Mouse (Mus musculus): ENCODE measurements around the gene Tubb5. TPM values are rescaled to one million over a fixed set of nuclear protein-coding genes. Genes with fewer than 3 reads are reported as not detected.
A peak's percentile ranks its signal among the peaks of the same experiment; 100 is the strongest.

Gene Tubb5
- total and polyA plus RNA-seq, 2 experiments from 2014 or later, result 1,606 to 3,326 TPM

GRCm38 (mm10) chr17:35861198-35861857 is 23.2 kb upstream of the Tubb5 start, which contains the start of gene Nrm:
Gene Nrm, plus strand, starts transcription at chr17:35861318.
- ATAC-seq, result peak; percentile 93

GRCm38 (mm10) chr17:35860831-35861197 is 22.7 kb upstream of the Tubb5 start:
- H3K9ac ChIP-seq (replicated peaks; ENCODE audit: low read length), result peak overlapping the region; percentile 57
- H3K9me3 ChIP-seq (ENCODE audit: low read length), result no peaks in the 10 kb centered on the region
- TF ChIP-seq CTCF (IDR thresholded peaks at IDR 0.05; ENCODE audit: low read depth), result no peak
- peak overlapping the region; percentile 62 for H3K4me3 ChIP-seq (ENCODE audit: low read length)
- peak overlapping the region; percentile 90 for H3K27ac ChIP-seq
- 2% methylated on average over 12 of the region's 12 CpGs for WGBS
- peaks cover 12% of the 10 kb centered on the region; the same call in 1 of the 2 replicates for H3K36me3 ChIP-seq (ENCODE audit: insufficient read depth, low read length)
- H3K27me3 ChIP-seq (ENCODE audit: insufficient read depth, low read length), result no peaks in the 10 kb centered on the region
- H3K4me1 ChIP-seq (ENCODE audit: insufficient read depth, low read length), result no peaks in the 10 kb centered on the region; the same call in 1 of the 2 replicates
- H3K4me2 ChIP-seq (ENCODE audit: low read depth, low read length), result peak overlapping the region; percentile 62
- ATAC-seq (no peak), DNase-seq (ENCODE audit: low spot score) (no peak)

More at GRCm38 (mm10) chr17:35861198-35861857, 23.2 kb upstream of the Tubb5 start, which contains the start of gene Nrm:
- WGBS, result under 1% methylated on average over 47 of the region's 47 CpGs
- Histone ChIP-seq H3K27me3 (ENCODE audit: insufficient read depth, low read length) (no peaks in the 10 kb centered on the region), H3K27ac (peak within 1 kb of the TSS; percentile 90), H3K4me1 (ENCODE audit: insufficient read depth, low read length) (no peaks in the 10 kb centered on the region; the same call in 1 of the 2 replicates), H3K36me3 (ENCODE audit: insufficient read depth, low read length) (peaks cover 12% of the 10 kb centered on the region; the same call in 1 of the 2 replicates), H3K9ac (replicated peaks; ENCODE audit: low read length) (peak within 1 kb of the TSS; percentile 57), H3K4me3 (ENCODE audit: low read length) (peak within 1 kb of the TSS; percentile 62), H3K4me2 (ENCODE audit: low read depth, low read length) (peak within 1 kb of the TSS; percentile 62), H3K9me3 (ENCODE audit: low read length) (no peaks in the 10 kb centered on the region)
- TF ChIP-seq CTCF (IDR thresholded peaks at IDR 0.05; ENCODE audit: low read depth), result peak; percentile 65
- peak; percentile 93 for DNase-seq (ENCODE audit: low spot score)

GRCm38 (mm10) chr17:35859835-35860234 is 21.7 kb upstream of the Tubb5 start:
- ATAC-seq (no peak), DNase-seq (ENCODE audit: low spot score) (no peak)
- Histone ChIP-seq H3K4me1 (ENCODE audit: insufficient read depth, low read length) (no peaks in the 10 kb centered on the region; the same call in 1 of the 2 replicates), H3K36me3 (ENCODE audit: insufficient read depth, low read length) (peaks cover 13% of the 10 kb centered on the region; the same call in 1 of the 2 replicates), H3K9ac (replicated peaks; ENCODE audit: low read length) (no peak overlapping the region), H3K9me3 (ENCODE audit: low read length) (no peaks in the 10 kb centered on the region), H3K4me2 (ENCODE audit: low read depth, low read length) (no peak overlapping the region), H3K27ac (no peak overlapping the region), H3K4me3 (ENCODE audit: low read length) (no peak overlapping the region), H3K27me3 (ENCODE audit: insufficient read depth, low read length) (no peaks in the 10 kb centered on the region)
- WGBS, result 80% methylated on average over 2 of the region's 2 CpGs
- no peak for TF ChIP-seq CTCF (IDR thresholded peaks at IDR 0.05; ENCODE audit: low read depth)

- ATAC-seq, result no peak
- H3K9me3 ChIP-seq (ENCODE audit: low read length), result no peaks in the 10 kb centered on the region
- no peak for DNase-seq (ENCODE audit: low spot score)
- no peak overlapping the region for H3K4me2 ChIP-seq (ENCODE audit: low read depth, low read length)
- no peaks in the 10 kb centered on the region; the same call in 1 of the 2 replicates for H3K4me1 ChIP-seq (ENCODE audit: insufficient read depth, low read length)
- 93% methylated on average over 1 of the region's 1 CpGs for WGBS
- peaks cover 16% of the 10 kb centered on the region; the same call in 1 of the 2 replicates for H3K36me3 ChIP-seq (ENCODE audit: insufficient read depth, low read length)
- TF ChIP-seq CTCF (IDR thresholded peaks at IDR 0.05; ENCODE audit: low read depth), result no peak
- H3K27me3 ChIP-seq (ENCODE audit: insufficient read depth, low read length), result no peaks in the 10 kb centered on the region
- no peak overlapping the region for H3K4me3 ChIP-seq (ENCODE audit: low read length)
- H3K27ac ChIP-seq, result no peak overlapping the region
- H3K9ac ChIP-seq (replicated peaks; ENCODE audit: low read length), result no peak overlapping the region
Observed at GRCm38 (mm10) chr17:35859371-35859770, 21.3 kb upstream of the Tubb5 start.

- no peak overlapping the region for H3K9ac ChIP-seq (replicated peaks; ENCODE audit: low read length)
- ATAC-seq, result no peak
- TF ChIP-seq CTCF (IDR thresholded peaks at IDR 0.05; ENCODE audit: low read depth), result no peak
Observed at GRCm38 (mm10) chr17:35850974-35851373, 12.9 kb upstream of the Tubb5 start.

GRCm38 (mm10) chr17:35848112-35848511 is 10.0 kb upstream of the Tubb5 start:
- H3K27ac ChIP-seq, result no peak overlapping the region
- no peak; the same call in 1 of the 2 replicates for ATAC-seq
- TF ChIP-seq CTCF (IDR thresholded peaks at IDR 0.05; ENCODE audit: low read depth), result peak; percentile 8; the same call in 1 of the 2 replicates
- no peak overlapping the region for H3K4me2 ChIP-seq (ENCODE audit: low read depth, low read length)
- H3K9me3 ChIP-seq (ENCODE audit: low read length), result no peaks in the 10 kb centered on the region
- H3K27me3 ChIP-seq (ENCODE audit: insufficient read depth, low read length), result no peaks in the 10 kb centered on the region
- no peak overlapping the region for H3K9ac ChIP-seq (replicated peaks; ENCODE audit: low read length)
- no peak overlapping the region for H3K4me3 ChIP-seq (ENCODE audit: low read length)
- no peak for DNase-seq (ENCODE audit: low spot score)
- WGBS, result 79% methylated on average over 1 of the region's 1 CpGs
- peaks cover 63% of the 10 kb centered on the region for H3K36me3 ChIP-seq (ENCODE audit: insufficient read depth, low read length)
- no peaks in the 10 kb centered on the region for H3K4me1 ChIP-seq (ENCODE audit: insufficient read depth, low read length)

More at GRCm38 (mm10) chr17:35850974-35851373, 12.9 kb upstream of the Tubb5 start:
- Histone ChIP-seq H3K27me3 (ENCODE audit: insufficient read depth, low read length) (no peaks in the 10 kb centered on the region), H3K36me3 (ENCODE audit: insufficient read depth, low read length) (peaks cover 65% of the 10 kb centered on the region), H3K4me2 (ENCODE audit: low read depth, low read length) (no peak overlapping the region), H3K4me1 (ENCODE audit: insufficient read depth, low read length) (no peaks in the 10 kb centered on the region), H3K27ac (no peak overlapping the region), H3K4me3 (ENCODE audit: low read length) (no peak overlapping the region), H3K9me3 (ENCODE audit: low read length) (no peaks in the 10 kb centered on the region)
- WGBS, result 84% methylated on average over 3 of the region's 3 CpGs
- DNase-seq (ENCODE audit: low spot score), result no peak

GRCm38 (mm10) chr17:35843514-35843913 is 5.4 kb upstream of the Tubb5 start:
- no peak overlapping the region for H3K27ac ChIP-seq
- 94% methylated on average over 3 of the region's 3 CpGs for WGBS
- DNase-seq (ENCODE audit: low spot score) (no peak), ATAC-seq (no peak)
- H3K4me1 ChIP-seq (ENCODE audit: insufficient read depth, low read length), result no peaks in the 10 kb centered on the region
- H3K36me3 ChIP-seq (ENCODE audit: insufficient read depth, low read length), result peaks cover 24% of the 10 kb centered on the region
- H3K4me2 ChIP-seq (ENCODE audit: low read depth, low read length), result no peak overlapping the region
- H3K9ac ChIP-seq (replicated peaks; ENCODE audit: low read length), result no peak overlapping the region
- H3K4me3 ChIP-seq (ENCODE audit: low read length), result no peak overlapping the region
- H3K9me3 ChIP-seq (ENCODE audit: low read length), result no peaks in the 10 kb centered on the region
- peak; percentile 26 for TF ChIP-seq CTCF (IDR thresholded peaks at IDR 0.05; ENCODE audit: low read depth)
- H3K27me3 ChIP-seq (ENCODE audit: insufficient read depth, low read length), result no peaks in the 10 kb centered on the region

Data from hindbrain, postnatal 0 days (tissue).